Mouse (Mus musculus) small intestine, adult 2 months (tissue): ENCODE measurements around the gene Cd63.

Source experiments
- CTCF ChIP-seq: fragments of 200-500 bp; IDR thresholded peaks from 2 replicates; pipeline ENCODE4 v1.5.1; 2012; ENCODE audit warnings: low read depth, mild to moderate bottlenecking, control low read depth, inconsistent platforms, low read length, moderate library complexity, mixed read lengths; ENCODE audit not compliant: insufficient replicate concordance, insufficient read length; ENCODE audit errors: extremely low read depth
- POLR2A ChIP-seq: fragments of 200-500 bp; IDR thresholded peaks from 2 replicates; pipeline ENCODE4 v1.6.1; 2012; ENCODE audit warnings: low read depth, mild to moderate bottlenecking, control low read depth, inconsistent platforms, low read length, moderate library complexity

DNA sequence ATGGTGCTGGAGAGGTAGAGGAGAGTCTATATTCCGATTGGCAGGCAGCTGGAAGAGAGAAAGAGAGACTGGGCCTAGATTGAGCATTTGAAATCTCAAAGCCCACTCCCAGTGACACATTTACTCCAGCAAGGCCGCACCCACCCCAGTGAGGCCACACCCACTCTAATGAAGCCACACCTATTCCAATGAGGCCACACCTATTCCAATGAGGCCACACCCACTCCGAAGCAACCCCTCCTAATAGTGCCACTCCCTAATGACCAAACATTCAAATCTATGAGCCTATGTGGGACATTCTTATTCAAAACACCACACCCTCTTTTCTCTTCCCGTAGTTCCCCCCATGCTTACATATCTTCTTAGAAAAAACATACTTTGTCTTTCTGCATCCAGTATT lies 46.7 kb downstream of the Cd63 start:
- TF ChIP-seq CTCF (no peak), POLR2A (no peak)
